Mouse (Mus musculus) neutrophil, adult 59 days (primary cell): ENCODE measurements around the gene Flrt2. TPM values are rescaled to one million over a fixed set of nuclear protein-coding genes. Genes with fewer than 3 reads are reported as not detected.

Experiments used
- total RNA-seq, 2 experiments: library from RNA; stranded (reverse); gene quantifications; 1 replicate in 1 of 2; 2 replicates in 1 of 2; pipeline ENCODE4 v1.2.4; 2023

Gene Flrt2
- not detected for total RNA-seq

DNA sequence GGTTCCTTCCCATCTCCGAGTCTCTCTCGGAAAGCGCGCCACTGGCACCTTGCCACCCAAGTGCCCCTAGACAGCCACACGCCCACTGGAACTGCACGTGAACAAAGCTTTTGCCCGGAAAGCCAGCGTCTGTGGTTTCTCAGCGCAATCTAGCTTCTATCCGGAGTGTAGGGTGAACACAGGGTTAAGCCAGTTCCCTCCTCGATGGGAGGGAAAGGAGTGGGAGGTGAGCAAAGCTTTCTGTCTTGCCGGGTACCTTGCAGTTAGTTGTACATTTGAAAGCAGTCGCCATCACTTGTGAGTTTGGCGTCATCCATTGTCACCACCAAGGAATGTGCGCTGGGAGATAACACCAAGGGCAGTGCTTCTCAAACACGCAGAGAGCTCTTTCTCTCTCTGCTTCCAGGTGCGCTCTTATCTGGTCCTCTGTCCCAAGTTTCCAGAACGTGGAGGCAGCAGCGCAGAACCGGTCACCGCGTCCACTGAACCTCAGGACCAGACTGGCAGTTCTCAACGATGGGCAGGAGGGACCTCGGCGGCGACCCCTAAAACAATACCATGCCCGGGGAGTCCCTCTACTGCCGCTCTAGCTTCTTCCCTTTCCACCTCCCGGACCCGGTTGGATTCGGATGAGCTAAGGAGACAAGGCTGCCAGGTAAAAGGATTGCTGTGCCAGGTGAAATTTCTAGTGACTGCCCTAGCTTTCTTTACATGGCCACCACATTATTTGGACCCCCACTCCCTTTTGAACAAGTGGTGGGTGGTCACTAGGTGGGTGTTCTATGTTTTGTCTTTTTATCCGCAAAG lies at the start of gene Flrt2:
TSS of gene Flrt2 (plus strand) at position 266 of the 807 bp plus-strand sequence.

